Mouse (Mus musculus) stomach, postnatal 0 days (tissue): ENCODE data around the gene Nelfe. TPM values are rescaled to one million over a fixed set of nuclear protein-coding genes. Genes with fewer than 3 reads are reported as not detected.
"Not testable (repeated sequence)": the region's sequence is repeated elsewhere in the genome, so short reads cannot be mapped to it uniquely, and the experiment has no call there.

Source experiments
- ATAC-seq: fragments of 200-750 bp; cut with Nextera tagmentation; 2 replicates; pipeline ENCODE4 v1.8.0; 2017; ENCODE audit not compliant: low FRiP score, low TSS enrichment
- DNase-seq: peaks from one replicate; pipeline ENCODE4 v3.0.0-alpha.2; 2016; ENCODE audit warnings: low spot score
- H3K27ac ChIP-seq: fragments of 300-500 bp; sonication (generic); replicated peaks from 2 replicates; pipeline ENCODE4 v1.5.1; 2014; ENCODE audit warnings: mild to moderate bottlenecking, control low read depth
- H3K27me3 ChIP-seq: fragments of 300-500 bp; sonication (generic); 2 replicates; pipeline ENCODE4 v1.6.1; 2014; ENCODE audit warnings: low read length; ENCODE audit not compliant: control insufficient read depth, insufficient read depth
- H3K36me3 ChIP-seq: fragments of 300-500 bp; sonication (generic); 2 replicates; pipeline ENCODE4 v1.6.1; 2014; ENCODE audit warnings: low read length, mixed read lengths; ENCODE audit not compliant: control insufficient read depth, insufficient read depth
- H3K4me1 ChIP-seq: fragments of 300-500 bp; sonication (generic); replicated peaks from 2 replicates; pipeline ENCODE4 v1.6.1; 2014; ENCODE audit warnings: antibody characterized with exemption; ENCODE audit not compliant: control insufficient read depth, insufficient read depth
- H3K4me2 ChIP-seq: fragments of 300-500 bp; sonication (generic); replicated peaks from 2 replicates; pipeline ENCODE4 v1.6.1; 2014; ENCODE audit warnings: low read depth, mild to moderate bottlenecking, control low read depth, moderate library complexity
- H3K4me3 ChIP-seq: fragments of 300-500 bp; sonication (generic); 2 replicates; pipeline ENCODE4 v1.5.1; 2014; ENCODE audit warnings: low read depth, low read length, control low read depth
- H3K9ac ChIP-seq: fragments of 300-500 bp; sonication (generic); 2 replicates; pipeline ENCODE4 v1.6.1; 2014; ENCODE audit warnings: mild to moderate bottlenecking, low read length, control low read depth, mixed read lengths
- H3K9me3 ChIP-seq: fragments of 300-500 bp; sonication (generic); 2 replicates; pipeline ENCODE4 v1.6.1; 2016; ENCODE audit warnings: low read length; ENCODE audit not compliant: control insufficient read depth
- CTCF ChIP-seq: IDR thresholded peaks from 2 replicates; pipeline ENCODE4 v1.5.1; 2016; ENCODE audit warnings: antibody characterized with exemption, low read depth, mild to moderate bottlenecking, moderate library complexity
- EP300 ChIP-seq: optimal IDR thresholded peaks from 2 replicates; pipeline ENCODE3; 2016; ENCODE audit warnings: antibody characterized with exemption
- WGBS: fragments of 180-500 bp; shearing (Covaris S2); extraction: QIAGEN DNeasy Blood & Tissue Kit; methylation state at CpG from one replicate; pipeline ENCODE4 v1.1.7; 2014; 5-methylcytosine and 5-hydroxymethylcytosine counted together
- polyA plus RNA-seq: library from polyadenylated mRNA; unstranded; fragments of >200 nt; fragmentation: Nextera tagmentation; extraction: Ambion mirVana; gene quantifications from 2 replicates; pipeline ENCODE4 v1.2.1, GENCODE M21; 2015

The Nelfe gene
- polyA plus RNA-seq, 1 experiment from 2014 or later, result 50.0 TPM

DNA sequence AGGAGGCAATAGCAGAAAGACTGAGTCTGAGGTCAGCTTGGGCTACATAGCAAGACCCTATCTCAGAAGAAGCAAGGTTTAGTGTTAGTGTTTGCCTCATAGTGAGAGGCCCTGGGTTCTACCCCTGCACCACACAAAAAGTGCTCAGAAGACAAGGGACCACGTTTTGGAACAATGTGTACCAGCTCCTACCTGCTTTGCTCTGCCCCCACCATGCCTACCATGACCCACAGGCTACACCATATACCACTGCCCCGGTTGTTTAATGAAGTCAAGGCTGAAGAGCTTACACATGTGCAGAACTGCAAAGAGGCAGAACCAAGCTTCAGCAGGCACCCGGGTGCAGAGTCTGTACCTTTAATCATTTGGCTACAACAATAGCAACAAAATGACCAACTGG is 43.0 kb upstream of the Nelfe start:
- Histone ChIP-seq H3K9me3 (no peaks in the 10 kb centered on the region), H3K4me1 (no peaks in the 10 kb centered on the region), H3K4me2 (no peak overlapping the region), H3K9ac (no peak overlapping the region), H3K36me3 (no peaks in the 10 kb centered on the region), H3K4me3 (no peak overlapping the region), H3K27ac (no peak overlapping the region), H3K27me3 (no peaks in the 10 kb centered on the region)
- no peak for TF ChIP-seq EP300
- TF ChIP-seq CTCF, result no peak
- DNase-seq (no peak), ATAC-seq (no peak)
- WGBS, result 63% methylated on average over 3 of the region's 3 CpGs

DNA sequence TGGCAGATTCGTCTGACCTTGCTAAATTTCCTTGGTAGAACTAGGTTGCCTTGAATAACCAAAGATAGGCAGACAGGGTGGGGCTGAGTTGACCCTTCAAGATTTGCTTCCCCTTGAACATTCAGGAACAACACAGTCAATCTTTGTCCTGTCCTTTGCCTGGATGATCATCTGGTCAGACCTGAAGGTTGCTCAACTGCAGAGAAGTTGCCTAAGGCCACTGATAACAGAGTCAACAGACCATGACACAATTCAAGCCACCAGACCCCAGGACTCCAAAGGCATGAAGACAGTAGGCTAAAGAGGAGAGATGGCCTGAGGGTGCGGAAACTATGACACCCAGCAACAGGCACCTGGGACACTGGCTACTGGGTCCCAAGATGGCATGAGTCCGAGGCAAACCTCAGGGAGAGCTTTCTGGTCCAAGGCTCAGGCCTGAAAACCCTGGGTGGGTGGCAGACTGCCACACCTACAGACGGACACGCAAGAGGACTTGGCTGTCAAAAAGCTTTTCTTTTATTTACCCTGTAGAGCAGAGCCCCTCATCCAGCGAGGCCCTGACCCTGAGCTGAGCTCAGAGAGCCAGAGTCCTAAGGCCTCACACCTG is 41.5 kb upstream of the Nelfe start:
- Histone ChIP-seq H3K4me2 (no peak overlapping the region), H3K27ac (no peak overlapping the region), H3K4me3 (no peak overlapping the region), H3K9me3 (no peaks in the 10 kb centered on the region), H3K27me3 (no peaks in the 10 kb centered on the region), H3K36me3 (no peaks in the 10 kb centered on the region), H3K9ac (no peak overlapping the region), H3K4me1 (no peaks in the 10 kb centered on the region)
- no peak for ATAC-seq
- no peak for DNase-seq
- WGBS, result 76% methylated on average over 6 of the region's 6 CpGs
- TF ChIP-seq EP300 (no peak), CTCF (no peak)

DNA sequence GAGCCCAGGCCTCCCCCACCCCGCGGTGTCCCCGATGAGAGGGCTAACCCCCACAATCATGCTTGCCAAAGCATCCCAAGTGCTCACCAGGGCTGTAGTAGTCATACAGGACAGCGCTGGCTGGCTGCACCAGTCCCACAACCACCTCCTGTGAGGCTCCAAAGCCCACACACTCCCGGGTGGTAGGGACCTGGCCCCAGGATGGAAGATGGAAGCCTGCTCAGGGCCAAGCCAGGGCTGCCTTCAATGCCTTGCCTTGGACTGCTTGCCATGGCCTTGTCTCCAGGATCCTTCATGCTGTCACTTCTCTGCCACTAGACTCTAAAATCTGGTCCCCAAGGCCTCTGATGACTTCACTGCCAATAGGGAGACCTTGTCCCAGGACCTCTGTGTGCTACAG is 39.8 kb upstream of the Nelfe start:
- H3K4me2 ChIP-seq, H3K27ac ChIP-seq, DNase-seq, H3K4me3 ChIP-seq, H3K9me3 ChIP-seq, H3K27me3 ChIP-seq, H3K4me1 ChIP-seq, ATAC-seq, H3K36me3 ChIP-seq, H3K9ac ChIP-seq: not testable (repeated sequence)
- 76% methylated on average over 5 of the region's 5 CpGs for WGBS

DNA sequence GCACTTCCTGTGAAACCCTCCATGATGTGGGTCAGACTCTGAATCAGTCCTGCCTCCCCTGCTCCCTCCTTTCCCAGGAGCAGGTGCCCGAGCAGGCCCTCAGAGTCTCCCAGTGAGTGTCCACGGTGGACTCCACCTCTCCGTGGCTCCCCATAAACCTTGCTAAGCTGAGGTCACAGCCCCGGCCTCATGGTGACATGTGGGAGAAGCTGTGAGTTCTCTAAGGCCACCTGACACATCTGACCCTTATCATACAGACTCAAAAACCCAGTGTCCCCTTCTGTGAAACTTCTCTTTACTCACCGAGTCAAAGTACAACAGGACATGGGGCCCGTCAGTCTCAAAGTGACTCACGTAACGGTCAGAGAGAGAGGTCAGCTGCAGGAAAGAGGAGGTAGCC is 39.4 kb upstream of the Nelfe start:
- H3K27me3 ChIP-seq, H3K9ac ChIP-seq, ATAC-seq, H3K4me3 ChIP-seq, H3K36me3 ChIP-seq, DNase-seq, H3K9me3 ChIP-seq, H3K4me1 ChIP-seq, H3K27ac ChIP-seq, H3K4me2 ChIP-seq: not testable (repeated sequence)
- 73% methylated on average over 8 of the region's 8 CpGs for WGBS

DNA sequence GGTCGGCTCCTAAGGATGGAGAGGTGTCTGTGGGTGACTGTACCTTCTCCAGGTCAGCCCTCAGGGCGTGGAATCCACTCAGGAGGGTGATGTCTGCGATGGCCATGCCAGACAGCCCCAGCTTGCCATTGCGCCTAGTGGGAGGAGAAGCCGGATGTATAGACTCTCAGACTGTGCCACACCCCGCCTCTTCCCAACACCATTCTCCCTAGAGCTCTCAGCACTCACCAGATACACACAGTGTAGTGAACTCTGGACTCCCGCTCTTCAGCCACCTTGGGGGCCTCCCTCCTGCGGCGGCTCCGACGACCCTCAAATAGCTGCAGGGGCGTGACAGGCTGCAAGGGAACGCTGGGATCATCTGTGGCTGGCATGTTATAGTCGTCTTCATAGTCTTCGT is 38.9 kb upstream of the Nelfe start:
- H3K4me2 ChIP-seq, result no peak overlapping the region
- H3K4me3 ChIP-seq, result no peak overlapping the region
- H3K27ac ChIP-seq, result no peak overlapping the region
- TF ChIP-seq CTCF, result no peak
- TF ChIP-seq EP300, result no peak
- 70% methylated on average over 15 of the region's 15 CpGs for WGBS
- H3K9ac ChIP-seq, result no peak overlapping the region
- H3K9me3 ChIP-seq, result no peaks in the 10 kb centered on the region
- no peaks in the 10 kb centered on the region for H3K4me1 ChIP-seq
- DNase-seq (no peak), ATAC-seq (no peak)
- no peaks in the 10 kb centered on the region for H3K27me3 ChIP-seq
- no peaks in the 10 kb centered on the region for H3K36me3 ChIP-seq

DNA sequence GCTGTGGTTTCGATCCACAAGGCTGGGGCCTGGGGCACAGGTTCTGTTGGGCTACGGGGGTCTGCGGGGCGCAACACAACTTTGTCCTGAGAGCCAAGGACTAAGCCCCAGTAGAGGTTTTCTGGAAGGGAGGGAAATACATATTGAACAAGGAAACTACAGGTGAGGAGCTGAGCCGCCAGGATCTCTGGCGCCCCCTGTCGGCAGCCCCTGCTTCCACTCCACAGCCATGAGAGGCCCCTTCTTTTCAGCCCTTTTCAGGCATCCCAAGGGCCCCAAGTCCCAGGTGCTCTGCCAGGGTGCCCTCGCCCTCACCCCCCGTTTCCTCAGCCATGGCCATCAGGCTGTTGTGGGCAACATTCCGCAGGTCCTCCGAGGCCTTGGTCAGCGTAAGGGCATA is 36.4 kb upstream of the Nelfe start:
- H3K9me3 ChIP-seq, H3K9ac ChIP-seq, H3K36me3 ChIP-seq, H3K27me3 ChIP-seq, H3K4me1 ChIP-seq, H3K4me2 ChIP-seq, H3K27ac ChIP-seq, ATAC-seq, H3K4me3 ChIP-seq: not testable (repeated sequence)
- 54% methylated on average over 10 of the region's 12 CpGs for WGBS
- TF ChIP-seq CTCF, result peak; percentile 74
- DNase-seq, result peak; percentile 29
